Mouse (Mus musculus): Measurements from ENCODE around the gene Rab1a.

DNA sequence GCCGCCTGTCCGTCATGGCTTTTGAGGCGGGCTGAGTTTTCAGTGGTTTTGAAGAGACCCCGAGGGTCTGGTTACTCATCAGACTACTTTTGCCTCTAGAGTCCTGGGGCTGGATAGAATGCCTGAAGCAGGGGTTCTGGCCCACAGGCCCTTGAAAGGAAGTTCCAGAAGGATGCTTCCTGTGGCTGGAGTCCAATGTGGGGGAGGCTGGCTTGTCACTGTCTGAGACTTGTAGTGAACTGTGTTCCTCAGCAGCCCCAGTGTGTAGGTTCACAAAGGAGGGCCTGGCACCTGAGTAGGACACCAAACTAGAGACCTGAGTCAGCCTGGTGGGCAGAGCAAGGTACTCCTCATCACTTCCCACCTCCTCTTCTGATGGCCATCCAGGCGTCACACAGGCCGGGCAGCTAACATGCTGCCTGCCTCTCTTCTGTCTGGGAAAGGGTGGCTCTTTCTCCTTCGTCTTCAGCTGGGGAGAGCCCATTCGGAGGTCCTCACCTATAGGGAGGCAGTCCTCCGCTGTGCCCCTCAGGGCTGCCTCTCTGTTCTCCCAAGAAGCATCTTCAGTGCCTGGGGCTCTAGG lies 38.1 kb downstream of the Rab1a start:
- TF ChIP-seq POLR2A (IDR thresholded peaks at IDR 0.05; ENCODE audit: extremely low read depth, insufficient read depth, low read length) (no peak), CTCF (IDR thresholded peaks at IDR 0.05; ENCODE audit: low read depth, low read length) (no peak)

All from liver, adult 2 months (tissue).